ENCODE assay signal across 18 mouse cellular contexts in the genomic region with DNA sequence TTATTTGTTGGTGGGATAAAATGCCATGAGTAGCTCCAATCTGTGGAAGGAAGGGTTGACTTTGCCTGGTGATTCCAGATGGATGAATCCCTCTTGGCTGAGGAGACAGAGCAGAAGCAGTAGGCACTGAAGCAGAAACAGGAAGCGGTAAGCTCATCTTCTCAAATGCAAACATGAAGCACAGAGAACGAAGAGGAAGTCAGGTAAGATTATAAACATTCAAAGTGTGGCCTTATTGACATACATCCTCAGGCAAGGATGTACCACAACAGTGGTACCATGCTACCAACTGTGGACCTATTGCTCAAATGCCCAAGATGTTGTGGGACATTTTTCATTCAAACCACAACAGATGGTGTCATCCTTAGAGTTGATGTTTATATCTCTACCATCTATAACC.
"Had no signal": no experiment of that assay in that cellular context is flagged by ENCODE, and none has a peak within 500 bp of the region (broad histone marks: within the 10 kb centered on the region; RNA-seq: fewer than 3 reads in every experiment).

No protein-coding gene starts in this region.

- H3K4me1 ChIP-seq: liver, embryonic 13.5 days; stomach, embryonic 15.5 days had no signal

- H3K27me3 ChIP-seq: liver, embryonic 13.5 days; midbrain, embryonic 12.5 days; midbrain, embryonic 15.5 days; neural tube, embryonic 13.5 days; stomach, embryonic 15.5 days had no signal

- ATAC-seq: midbrain, embryonic 15.5 days had no signal

- H3K4me3 ChIP-seq: left cerebral cortex, adult 2 months; liver, embryonic 13.5 days; midbrain, embryonic 12.5 days; midbrain, embryonic 15.5 days; neural tube, embryonic 13.5 days; stomach, embryonic 15.5 days had no signal

- DNase-seq: kidney, adult 18-20 months; kidney, adult 9 months; kidney, postnatal 14 days; kidney, postnatal 4 days; layer of hippocampus, postnatal 36 days; liver, embryonic 13.5 days; lung, adult 2 months; lung, postnatal 14 days; lung, postnatal 4 days; retina, postnatal 1 day; right cerebral cortex, postnatal 25 days; spleen, adult 18-20 months; thymus, postnatal 36 days had no signal

- H3K27ac ChIP-seq: left cerebral cortex, adult 2 months; liver, embryonic 13.5 days; midbrain, embryonic 12.5 days; midbrain, embryonic 15.5 days; neural tube, embryonic 13.5 days; stomach, embryonic 15.5 days had no signal

- H3K36me3 ChIP-seq: liver, embryonic 13.5 days; midbrain, embryonic 12.5 days; midbrain, embryonic 15.5 days; neural tube, embryonic 13.5 days; stomach, embryonic 15.5 days had no signal

- H3K9ac ChIP-seq: liver, embryonic 13.5 days; midbrain, embryonic 12.5 days; midbrain, embryonic 15.5 days; neural tube, embryonic 13.5 days; stomach, embryonic 15.5 days had no signal

- H3K9me3 ChIP-seq: liver, embryonic 13.5 days; midbrain, embryonic 12.5 days; midbrain, embryonic 15.5 days; neural tube, embryonic 13.5 days; stomach, embryonic 15.5 days had no signal

- H3K4me2 ChIP-seq: liver, embryonic 13.5 days; midbrain, embryonic 12.5 days; midbrain, embryonic 15.5 days; neural tube, embryonic 13.5 days; stomach, embryonic 15.5 days had no signal
